Mouse (Mus musculus) hindbrain, embryonic 15.5 days (tissue): ENCODE data around the gene Gm20708. TPM values are rescaled to one million over a fixed set of nuclear protein-coding genes. Genes with fewer than 3 reads are reported as not detected.

Experiments
- ATAC-seq: fragments of 200-750 bp; cut with Nextera tagmentation; 2 replicates; pipeline ENCODE4 v1.8.0; 2017; ENCODE audit warnings: low read depth, moderate number of reproducible peaks, moderate TSS enrichment; ENCODE audit not compliant: low FRiP score
- H3K27ac ChIP-seq: fragments of 300-500 bp; sonication (generic); replicated peaks from 2 replicates; pipeline ENCODE4 v1.5.1; 2015; ENCODE audit warnings: mild to moderate bottlenecking, inconsistent platforms
- H3K27me3 ChIP-seq: fragments of 300-500 bp; sonication (generic); 2 replicates; pipeline ENCODE4 v1.6.1; 2015; ENCODE audit warnings: control low read depth, inconsistent platforms
- H3K36me3 ChIP-seq: fragments of 300-500 bp; sonication (generic); 2 replicates; pipeline ENCODE4 v1.6.1; 2015; ENCODE audit warnings: control low read depth, inconsistent platforms
- H3K4me1 ChIP-seq: fragments of 300-500 bp; sonication (generic); replicated peaks from 2 replicates; pipeline ENCODE4 v1.6.1; 2015; ENCODE audit warnings: control low read depth, inconsistent platforms
- H3K4me2 ChIP-seq: fragments of 300-500 bp; sonication (generic); 2 replicates; pipeline ENCODE4 v1.6.1; 2015; ENCODE audit warnings: moderate library complexity, mild to moderate bottlenecking, inconsistent platforms
- H3K4me3 ChIP-seq: fragments of 300-500 bp; sonication (generic); 2 replicates; pipeline ENCODE4 v1.5.1; 2015; ENCODE audit warnings: mild to moderate bottlenecking, inconsistent platforms
- H3K9ac ChIP-seq: fragments of 300-500 bp; sonication (generic); 2 replicates; pipeline ENCODE4 v1.6.1; 2015; ENCODE audit warnings: inconsistent platforms
- H3K9me3 ChIP-seq: fragments of 300-500 bp; sonication (generic); 2 replicates; pipeline ENCODE4 v1.6.1; 2016; ENCODE audit warnings: control low read depth, inconsistent platforms
- WGBS: fragments of 180-500 bp; shearing (Covaris S2); methylation state at CpG from one replicate; pipeline ENCODE4 v1.1.7; 2015; 5-methylcytosine and 5-hydroxymethylcytosine counted together
- polyA plus RNA-seq: library from polyadenylated mRNA; unstranded; fragments of >200 nt; fragmentation: Nextera tagmentation; extraction: Ambion mirVana; gene quantifications from 2 replicates; pipeline ENCODE4 v1.2.1, GENCODE M21; 2015

Gm20708 gene
- polyA plus RNA-seq, 1 experiment from 2014 or later = 1.6 TPM

- Histone ChIP-seq H3K4me3 (no peak overlapping the region), H3K27ac (no peak overlapping the region), H3K4me2 (no peak overlapping the region), H3K36me3 (no peaks in the 10 kb centered on the region), H3K9ac (no peak overlapping the region), H3K9me3 (no peaks in the 10 kb centered on the region), H3K27me3 (peaks cover 4% of the 10 kb centered on the region; the same call in 1 of the 2 replicates), H3K4me1 (peaks cover 20% of the 10 kb centered on the region)
- ATAC-seq = no peak
- 92% methylated on average over 10 of the region's 10 CpGs for WGBS
Measured at GRCm38 (mm10) chr11:117774925-117775324, 34.5 kb upstream of the Gm20708 start.

- Histone ChIP-seq H3K36me3 (no peaks in the 10 kb centered on the region), H3K4me3 (no peak overlapping the region), H3K27ac (no peak overlapping the region), H3K9me3 (no peaks in the 10 kb centered on the region), H3K9ac (no peak overlapping the region), H3K27me3 (peaks cover 11% of the 10 kb centered on the region; the same call in 1 of the 2 replicates), H3K4me2 (no peak overlapping the region), H3K4me1 (peaks cover 21% of the 10 kb centered on the region)
- ATAC-seq = no peak
- 91% methylated on average over 13 of the region's 13 CpGs for WGBS
Measured at GRCm38 (mm10) chr11:117775540-117775939, 33.9 kb upstream of the Gm20708 start.

GRCm38 (mm10) chr11:117776085-117776792 is 33.2 kb upstream of the Gm20708 start:
- ATAC-seq = no peak
- Histone ChIP-seq H3K36me3 (no peaks in the 10 kb centered on the region), H3K4me3 (no peak overlapping the region), H3K4me2 (no peak overlapping the region), H3K9ac (no peak overlapping the region), H3K9me3 (no peaks in the 10 kb centered on the region), H3K27me3 (peaks cover 16% of the 10 kb centered on the region), H3K27ac (no peak overlapping the region), H3K4me1 (peaks cover 28% of the 10 kb centered on the region)
- 90% methylated on average over 14 of the region's 14 CpGs for whole genome bisulfite sequencing

GRCm38 (mm10) chr11:117777111-117777510 is 32.4 kb upstream of the Gm20708 start:
- no peaks in the 10 kb centered on the region for H3K9me3 ChIP-seq
- no peaks in the 10 kb centered on the region for H3K36me3 ChIP-seq
- no peak for ATAC-seq
- peaks cover 36% of the 10 kb centered on the region for H3K4me1 ChIP-seq
- H3K4me2 ChIP-seq = no peak overlapping the region
- H3K9ac ChIP-seq = no peak overlapping the region
- 87% methylated on average over 5 of the region's 5 CpGs for WGBS
- no peak overlapping the region for H3K27ac ChIP-seq
- H3K27me3 ChIP-seq = peaks cover 24% of the 10 kb centered on the region
- H3K4me3 ChIP-seq = no peak overlapping the region

GRCm38 (mm10) chr11:117778031-117778430 is 31.4 kb upstream of the Gm20708 start:
- Histone ChIP-seq H3K4me1 (peaks cover 40% of the 10 kb centered on the region), H3K36me3 (no peaks in the 10 kb centered on the region), H3K9ac (no peak overlapping the region), H3K9me3 (no peaks in the 10 kb centered on the region), H3K27ac (no peak overlapping the region), H3K27me3 (peaks cover 30% of the 10 kb centered on the region), H3K4me3 (no peak overlapping the region), H3K4me2 (no peak overlapping the region)
- no peak for ATAC-seq
- 98% methylated on average over 11 of the region's 11 CpGs for WGBS

- no peak for ATAC-seq
- WGBS = 62% methylated on average over 12 of the region's 12 CpGs
Measured at GRCm38 (mm10) chr11:117778851-117779433, 30.5 kb upstream of the Gm20708 start.

GRCm38 (mm10) chr11:117779434-117780198 is 29.9 kb upstream of the Gm20708 start:
- Histone ChIP-seq H3K27me3 (peaks cover 30% of the 10 kb centered on the region), H3K9ac (peak overlapping the region; percentile 23; the same call in 1 of the 2 replicates), H3K36me3 (no peaks in the 10 kb centered on the region), H3K9me3 (no peaks in the 10 kb centered on the region), H3K4me3 (peak overlapping the region; percentile 30), H3K4me2 (peak overlapping the region; percentile 53), H3K4me1 (peaks cover 46% of the 10 kb centered on the region), H3K27ac (peak overlapping the region; percentile 80)
- ATAC-seq = peak; percentile 69
- 5% methylated on average over 38 of the region's 38 CpGs for WGBS

More at GRCm38 (mm10) chr11:117778851-117779433, 30.5 kb upstream of the Gm20708 start:
- H3K27ac ChIP-seq = peak overlapping the region; percentile 80
- H3K27me3 ChIP-seq = peaks cover 30% of the 10 kb centered on the region
- H3K4me1 ChIP-seq = peaks cover 46% of the 10 kb centered on the region
- no peak overlapping the region for H3K9ac ChIP-seq
- peak overlapping the region; percentile 53 for H3K4me2 ChIP-seq
- no peaks in the 10 kb centered on the region for H3K9me3 ChIP-seq
- H3K4me3 ChIP-seq = no peak overlapping the region
- no peaks in the 10 kb centered on the region for H3K36me3 ChIP-seq

- Histone ChIP-seq H3K9ac (peak overlapping the region; percentile 23; the same call in 1 of the 2 replicates), H3K4me2 (peak overlapping the region; percentile 53), H3K27me3 (peaks cover 30% of the 10 kb centered on the region), H3K27ac (peak overlapping the region; percentile 80), H3K36me3 (no peaks in the 10 kb centered on the region), H3K4me3 (peak overlapping the region; percentile 30), H3K4me1 (peaks cover 46% of the 10 kb centered on the region), H3K9me3 (no peaks in the 10 kb centered on the region)
- no peak for ATAC-seq
- 5% methylated on average over 17 of the region's 17 CpGs for WGBS
Measured at GRCm38 (mm10) chr11:117780199-117780515, 29.3 kb upstream of the Gm20708 start.

GRCm38 (mm10) chr11:117780582-117781111 is 28.8 kb upstream of the Gm20708 start:
- H3K9me3 ChIP-seq = no peaks in the 10 kb centered on the region
- WGBS = 5% methylated on average over 19 of the region's 19 CpGs
- no peaks in the 10 kb centered on the region for H3K36me3 ChIP-seq
- H3K9ac ChIP-seq = 0 out of 2 replicates have a peak overlapping the region, but pooled peaks have one; percentile 23
- H3K27me3 ChIP-seq = peaks cover 30% of the 10 kb centered on the region
- no peak for ATAC-seq
- peaks cover 46% of the 10 kb centered on the region for H3K4me1 ChIP-seq
- H3K4me2 ChIP-seq = peak overlapping the region; percentile 53
- peak overlapping the region; percentile 30 for H3K4me3 ChIP-seq
- H3K27ac ChIP-seq = peak overlapping the region; percentile 52

GRCm38 (mm10) chr11:117781199-117781821 is 28.2 kb upstream of the Gm20708 start:
- Histone ChIP-seq H3K9me3 (no peaks in the 10 kb centered on the region), H3K4me2 (peak overlapping the region; percentile 53), H3K9ac (no peak overlapping the region), H3K4me3 (no peak overlapping the region), H3K27me3 (peaks cover 30% of the 10 kb centered on the region), H3K4me1 (peaks cover 46% of the 10 kb centered on the region), H3K27ac (peak overlapping the region; percentile 52), H3K36me3 (no peaks in the 10 kb centered on the region)
- WGBS = 23% methylated on average over 18 of the region's 18 CpGs
- ATAC-seq = no peak

GRCm38 (mm10) chr11:117781993-117782704 is 27.3 kb upstream of the Gm20708 start, which contains the start of the genes Tmc8 and Tmc6:
Gene Tmc8 (plus strand): TSS chr11:117782076.
Gene Tmc6 (minus strand): TSS chr11:117782198.
- H3K36me3 ChIP-seq = no peaks in the 10 kb centered on the region
- peaks cover 30% of the 10 kb centered on the region for H3K27me3 ChIP-seq
- H3K9ac ChIP-seq = peak within 1 kb of the TSS; percentile 14; the same call in 1 of the 2 replicates
- WGBS = 45% methylated on average over 24 of the region's 24 CpGs
- H3K9me3 ChIP-seq = no peaks in the 10 kb centered on the region
- ATAC-seq = no peak
- peaks cover 46% of the 10 kb centered on the region for H3K4me1 ChIP-seq
- peak within 1 kb of the TSS; percentile 24 for H3K4me3 ChIP-seq
- peak within 1 kb of the TSS; percentile 54 for H3K4me2 ChIP-seq
- H3K27ac ChIP-seq = peak within 1 kb of the TSS; percentile 52
